Comparison of ENCODE assay signal across 7 mouse cellular contexts in the genomic region with DNA sequence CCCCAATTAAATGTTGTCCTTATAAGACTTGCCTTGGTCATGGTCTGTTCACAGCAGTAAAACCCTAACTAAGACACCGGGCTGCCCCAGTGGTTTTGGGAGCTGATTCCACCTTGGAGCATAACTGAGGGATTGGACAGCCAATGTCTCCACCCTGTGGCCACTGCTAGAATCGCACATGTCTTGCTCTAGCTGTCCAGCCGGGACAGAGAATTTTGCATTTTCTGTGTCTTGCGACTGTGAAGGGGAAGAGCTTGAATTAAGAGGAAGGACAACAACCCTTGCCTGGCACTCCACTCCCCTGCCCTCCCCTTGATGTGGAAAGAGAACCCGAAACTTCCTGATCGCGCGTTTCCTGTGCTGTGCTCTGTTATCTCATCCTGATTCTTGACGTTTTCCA. TPM values are rescaled to one million over a fixed set of nuclear protein-coding genes. Genes with fewer than 3 reads are reported as not detected.
DNase-seq lines count a peak whose midpoint lies in the region; ATAC-seq and TF ChIP-seq lines count a peak whose summit lies in the region.

No protein-coding gene starts in this region.

- intact Hi-C loops in left cerebral cortex, postnatal 14 days (cut with DNase I) = loop anchor here (1.0 to 5.0 kb wide), 4 partner anchors 100 to 241 kb away; a partner anchor contains a TSS

- H3K9ac ChIP-seq in intestine, embryonic 15.5 days = no peak overlapping the region
- no peak overlapping the region for H3K9ac ChIP-seq in midbrain, embryonic 12.5 days (replicated peaks)

- DNase-seq in WW6 (ENCODE audit: low read depth, low spot score) = peak; percentile 33
- DNase-seq in cerebellum, adult 9-11 months = peak; percentile 80
- DNase-seq in frontal cortex, postnatal 14 days (ENCODE audit: low spot score in 2 of 2) = peak; percentile 65 to 78
- peak; percentile 85 to 90 for DNase-seq in left cerebral cortex, postnatal 14 days (ENCODE audit: low spot score in 2 of 2)

- H3K9me3 ChIP-seq in intestine, embryonic 15.5 days = no peaks in the 10 kb centered on the region
- H3K9me3 ChIP-seq in midbrain, embryonic 12.5 days = no peaks in the 10 kb centered on the region

- TF ChIP-seq CTCF in small intestine, adult 2 months (IDR thresholded peaks at IDR 0.05; ENCODE audit: extremely low read depth, insufficient read length, insufficient replicate concordance, low read depth, low read length) = peak; percentile 81; the same call in 1 of the 2 replicates

- H3K4me2 ChIP-seq in intestine, embryonic 15.5 days (replicated peaks) = no peak overlapping the region
- H3K4me2 ChIP-seq in midbrain, embryonic 12.5 days (replicated peaks) = no peak overlapping the region

- 12% methylated on average over 9 of the region's 9 CpGs for WGBS in intestine, embryonic 15.5 days
- WGBS in midbrain, embryonic 12.5 days = 11% methylated on average over 9 of the region's 9 CpGs
- 5% methylated on average over 9 of the region's 9 CpGs for WGBS in small intestine, adult 2 months

- H3K36me3 ChIP-seq in intestine, embryonic 15.5 days = no peaks in the 10 kb centered on the region
- no peaks in the 10 kb centered on the region for H3K36me3 ChIP-seq in midbrain, embryonic 12.5 days
- no peaks in the 10 kb centered on the region for H3K36me3 ChIP-seq in small intestine, adult 2 months (ENCODE audit: control insufficient read depth, insufficient read depth, low read length)

- H3K27ac ChIP-seq in intestine, embryonic 15.5 days = no peak overlapping the region
- no peak overlapping the region for H3K27ac ChIP-seq in midbrain, embryonic 12.5 days (replicated peaks)
- no peak overlapping the region for H3K27ac ChIP-seq in small intestine, adult 2 months (ENCODE audit: insufficient read depth, low read depth, low read length)

- H3K4me1 ChIP-seq in intestine, embryonic 15.5 days (replicated peaks) = no peaks in the 10 kb centered on the region
- H3K4me1 ChIP-seq in midbrain, embryonic 12.5 days = no peaks in the 10 kb centered on the region
- H3K4me1 ChIP-seq in small intestine, adult 2 months (ENCODE audit: control insufficient read depth, insufficient read depth, insufficient read length, low read length) = no peaks in the 10 kb centered on the region

- no peak overlapping the region for H3K4me3 ChIP-seq in intestine, embryonic 15.5 days (replicated peaks)
- H3K4me3 ChIP-seq in midbrain, embryonic 12.5 days = no peak overlapping the region
- no peak overlapping the region for H3K4me3 ChIP-seq in small intestine, adult 2 months (ENCODE audit: low read depth, low read length)

- no peak for TF ChIP-seq POLR2A in small intestine, adult 2 months (IDR thresholded peaks at IDR 0.05; ENCODE audit: low read depth, low read length)

- peak; percentile 49 for ATAC-seq in intestine, embryonic 15.5 days
- 0 out of 2 replicates have a peak, but pooled peaks have one; percentile 4 for ATAC-seq in midbrain, embryonic 12.5 days (ENCODE audit: low FRiP score, low read depth)

- H3K27me3 ChIP-seq in intestine, embryonic 15.5 days (replicated peaks) = no peaks in the 10 kb centered on the region
- peaks cover 17% of the 10 kb centered on the region; the same call in 1 of the 2 replicates for H3K27me3 ChIP-seq in midbrain, embryonic 12.5 days
- H3K27me3 ChIP-seq in small intestine, adult 2 months (ENCODE audit: control insufficient read depth, insufficient read depth, low read length) = no peaks in the 10 kb centered on the region

RNA-seq across cellular contexts. Expression of a gene that starts 21.3 kb away (rescaled TPM):
- 0.27 and 0.43 TPM in 2 replicates for polyA plus RNA-seq in intestine, embryonic 15.5 days (2015; fragmentation: Nextera tagmentation; extraction: Ambion mirVana)
- not detected for total RNA-seq in left cerebral cortex, postnatal 14 days (2021)
- polyA plus RNA-seq in midbrain, embryonic 12.5 days (2016; fragmentation: Nextera tagmentation; extraction: Ambion mirVana) = 0.08 TPM in 1 of 2 replicates, not detected in the other
- 0.46 and 0.77 TPM in 2 replicates for polyA plus RNA-seq in small intestine, adult 2 months (2012; rRNA removed)

RNA-seq across cellular contexts. Expression of a gene that starts 23.0 kb away (rescaled TPM):
- 1.2 and 2.2 TPM in 2 replicates for polyA plus RNA-seq in intestine, embryonic 15.5 days (2015; fragmentation: Nextera tagmentation; extraction: Ambion mirVana)
- under 1 TPM; 0.51 to 0.68 TPM for total RNA-seq in left cerebral cortex, postnatal 14 days (2021)
- polyA plus RNA-seq in midbrain, embryonic 12.5 days (2016; fragmentation: Nextera tagmentation; extraction: Ambion mirVana) = 0.71 and 0.97 TPM in 2 replicates
- 0.76 and 0.91 TPM in 2 replicates for polyA plus RNA-seq in small intestine, adult 2 months (2012; rRNA removed)

RNA-seq across cellular contexts. Expression of a gene that starts 56.1 kb away (rescaled TPM):
- polyA plus RNA-seq in intestine, embryonic 15.5 days (2015; fragmentation: Nextera tagmentation; extraction: Ambion mirVana) = not detected in 2 replicates
- not detected for total RNA-seq in left cerebral cortex, postnatal 14 days (2021)
- polyA plus RNA-seq in midbrain, embryonic 12.5 days (2016; fragmentation: Nextera tagmentation; extraction: Ambion mirVana) = not detected in 2 replicates
- 0.37 TPM in 1 of 2 replicates, not detected in the other for polyA plus RNA-seq in small intestine, adult 2 months (2012; rRNA removed)

Comparison
In these comparisons a context has a peak if more than half of its experiments do, and no peak if none do; other contexts are left out.
1. DNase-seq: peak in every context shown above with its lines; median percentile 88 in left cerebral cortex, postnatal 14 days; 80 in cerebellum, adult 9-11 months; 72 in frontal cortex, postnatal 14 days; 33 in WW6.